Mouse (Mus musculus) kidney, embryonic 15.5 days (tissue): ENCODE data around the gene Plekhj1. TPM values are rescaled to one million over a fixed set of nuclear protein-coding genes. Genes with fewer than 3 reads are reported as not detected.

ENCODE experiments used
- ATAC-seq: fragments of 200-750 bp; cut with Nextera tagmentation; replicated peaks from 2 replicates; pipeline ENCODE4 v1.8.0; 2017; ENCODE audit warnings: moderate TSS enrichment; ENCODE audit not compliant: low FRiP score
- H3K27ac ChIP-seq: fragments of 300-500 bp; sonication (generic); 2 replicates; pipeline ENCODE4 v1.5.1; 2015; ENCODE audit warnings: mild to moderate bottlenecking, inconsistent platforms
- H3K27me3 ChIP-seq: fragments of 300-500 bp; sonication (generic); 2 replicates; pipeline ENCODE4 v1.6.1; 2015; ENCODE audit warnings: inconsistent platforms
- H3K36me3 ChIP-seq: fragments of 300-500 bp; sonication (generic); 2 replicates; pipeline ENCODE4 v1.6.1; 2015; ENCODE audit warnings: inconsistent platforms
- H3K4me1 ChIP-seq: fragments of 300-500 bp; sonication (generic); 2 replicates; pipeline ENCODE4 v1.6.1; 2015; ENCODE audit warnings: inconsistent platforms
- H3K4me2 ChIP-seq: fragments of 300-500 bp; sonication (generic); 2 replicates; pipeline ENCODE4 v1.6.1; 2015; ENCODE audit warnings: moderate library complexity, mild to moderate bottlenecking, inconsistent platforms
- H3K4me3 ChIP-seq: fragments of 300-500 bp; sonication (generic); replicated peaks from 2 replicates; pipeline ENCODE4 v1.5.1; 2015; ENCODE audit warnings: mild to moderate bottlenecking, inconsistent platforms
- H3K9ac ChIP-seq: fragments of 300-500 bp; sonication (generic); 2 replicates; pipeline ENCODE4 v1.6.1; 2015; ENCODE audit warnings: mild to moderate bottlenecking, inconsistent platforms
- H3K9me3 ChIP-seq: fragments of 300-500 bp; sonication (generic); replicated peaks from 2 replicates; pipeline ENCODE4 v1.6.1; 2016; ENCODE audit warnings: inconsistent platforms
- WGBS: fragments of 180-500 bp; shearing (Covaris S2); methylation state at CpG from one replicate; pipeline ENCODE4 v1.1.7; 2015; ENCODE audit warnings: mixed read lengths; 5-methylcytosine and 5-hydroxymethylcytosine counted together
- polyA plus RNA-seq: library from polyadenylated mRNA; unstranded; fragments of >200 nt; fragmentation: Nextera tagmentation; extraction: Ambion mirVana; gene quantifications from 2 replicates; pipeline ENCODE4 v1.2.1, GENCODE M21; 2015

Gene Plekhj1
- 126 and 130 TPM in 2 replicates for polyA plus RNA-seq

DNA sequence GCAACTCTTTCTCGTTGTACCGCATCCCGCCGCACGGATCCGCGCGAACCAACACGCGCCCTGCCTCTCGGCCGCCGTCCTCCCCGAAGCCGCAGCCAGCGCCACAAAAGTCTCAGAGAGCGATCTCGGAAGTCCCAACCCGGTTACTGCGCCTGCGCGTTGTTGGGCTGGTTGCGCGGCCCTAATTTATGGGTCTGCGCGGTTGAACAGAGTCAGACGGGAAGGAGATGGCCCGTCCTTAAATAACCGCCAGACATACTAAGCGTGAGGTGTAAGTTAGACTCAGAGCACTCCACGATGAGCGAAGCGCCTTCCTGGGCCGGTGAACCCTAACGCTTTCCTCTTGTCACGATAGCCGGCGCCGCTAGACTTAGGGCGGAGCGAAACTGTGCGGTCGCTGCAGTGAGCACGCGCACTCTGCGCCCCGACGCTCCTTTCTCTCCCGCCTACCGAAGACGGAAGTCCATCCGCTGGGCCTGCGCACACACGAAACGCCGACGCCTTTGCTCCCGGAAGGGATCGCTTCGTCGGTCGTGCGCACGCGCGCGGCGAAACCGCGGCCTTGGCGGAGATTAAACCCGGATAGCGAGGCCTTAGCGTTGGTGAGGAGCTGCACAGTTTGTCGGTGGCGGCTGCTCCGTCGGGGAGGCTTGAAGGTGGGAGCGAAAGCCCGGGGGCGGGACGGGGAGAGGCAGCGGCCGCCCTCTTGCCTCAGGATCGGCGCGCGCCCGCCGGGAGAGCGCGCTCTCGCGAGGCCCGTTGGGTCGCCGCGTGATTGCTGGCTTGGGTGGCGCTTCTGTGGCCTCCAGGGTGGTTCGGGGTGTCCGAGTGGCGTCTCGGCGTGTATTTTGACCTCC, at the start of gene Plekhj1, which contains the start of gene Sf3a2:
TSS of gene Plekhj1 (minus strand) at position 477 of the 857 bp plus-strand sequence.
TSS of gene Sf3a2 (plus strand) at position 49 of the 857 bp plus-strand sequence.
- no peaks in the 10 kb centered on the region for H3K27me3 ChIP-seq
- peak within 1 kb of the TSS; percentile 76 for H3K4me2 ChIP-seq
- H3K9me3 ChIP-seq, result no peaks in the 10 kb centered on the region
- peak within 1 kb of the TSS; percentile 74 for H3K4me3 ChIP-seq
- peak within 1 kb of the TSS; percentile 95 for H3K9ac ChIP-seq
- peak within 1 kb of the TSS; percentile 99 for H3K27ac ChIP-seq
- peaks cover 68% of the 10 kb centered on the region for H3K36me3 ChIP-seq
- WGBS, result under 1% methylated on average over 104 of the region's 104 CpGs
- peaks cover 31% of the 10 kb centered on the region for H3K4me1 ChIP-seq
- peak; percentile 92 for ATAC-seq

DNA sequence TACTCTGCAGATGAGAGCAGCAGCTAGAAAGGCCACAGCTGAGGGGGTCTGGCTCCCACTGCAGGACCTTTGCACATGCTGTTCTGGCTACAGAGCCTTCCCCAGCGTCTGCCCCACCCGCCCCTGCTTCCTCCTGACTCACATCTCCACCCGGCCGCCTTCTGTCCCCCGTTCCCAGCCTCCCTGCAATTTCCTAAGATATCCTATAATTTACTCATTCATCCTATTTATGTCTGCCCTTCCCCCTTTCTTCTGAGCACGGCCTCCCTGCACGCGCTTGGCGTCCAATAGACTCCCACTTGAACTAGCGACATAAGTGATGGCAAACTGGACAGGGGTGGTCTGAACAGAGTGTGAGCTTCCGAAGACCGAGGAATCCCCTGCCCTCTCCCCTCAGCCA, 47.3 kb upstream of the Plekhj1 start:
- H3K4me1 ChIP-seq, result peaks cover 21% of the 10 kb centered on the region
- H3K36me3 ChIP-seq, result no peaks in the 10 kb centered on the region
- H3K4me3 ChIP-seq, result no peak overlapping the region
- H3K27ac ChIP-seq, result no peak overlapping the region
- 71% methylated on average over 12 of the region's 12 CpGs for WGBS
- H3K9ac ChIP-seq, result no peak overlapping the region
- no peak for ATAC-seq
- no peak overlapping the region for H3K4me2 ChIP-seq
- H3K27me3 ChIP-seq, result peaks cover 52% of the 10 kb centered on the region
- no peaks in the 10 kb centered on the region for H3K9me3 ChIP-seq

DNA sequence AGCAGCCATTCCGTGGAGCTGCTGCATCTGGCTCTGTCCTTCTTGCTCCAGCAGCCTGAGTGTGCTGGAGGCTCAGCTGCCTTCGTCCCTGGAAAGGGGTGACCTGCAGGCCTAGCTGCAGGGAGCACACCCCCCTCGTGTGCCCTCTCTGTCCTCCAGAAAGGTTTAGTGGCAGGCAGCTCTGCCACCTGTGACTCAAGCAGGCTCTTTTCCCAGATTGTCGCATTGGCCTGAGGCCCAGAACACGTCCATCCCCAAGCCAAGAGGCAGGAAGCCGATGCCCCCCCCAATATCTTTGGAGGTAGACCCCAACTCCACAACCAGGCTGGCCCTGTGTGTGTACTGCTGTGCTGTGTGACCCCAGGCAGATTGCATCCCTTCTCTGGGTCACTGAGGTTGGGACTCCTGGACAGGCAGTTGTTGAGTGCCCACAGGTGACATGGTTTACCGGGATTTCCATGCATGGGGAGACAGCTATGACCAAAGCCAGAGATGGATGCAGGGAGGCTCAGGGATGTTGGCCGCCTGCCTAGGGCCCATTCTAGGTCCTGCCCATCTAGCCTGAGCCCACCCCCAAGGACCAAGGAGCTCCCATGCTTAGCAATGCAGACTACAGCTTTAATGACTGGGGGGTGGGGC, 46.7 kb upstream of the Plekhj1 start:
- Histone ChIP-seq H3K27ac (no peak overlapping the region), H3K9me3 (no peaks in the 10 kb centered on the region), H3K36me3 (no peaks in the 10 kb centered on the region), H3K4me1 (peaks cover 21% of the 10 kb centered on the region), H3K4me3 (no peak overlapping the region), H3K27me3 (peaks cover 52% of the 10 kb centered on the region), H3K9ac (no peak overlapping the region), H3K4me2 (no peak overlapping the region)
- no peak for ATAC-seq
- WGBS, result 66% methylated on average over 8 of the region's 8 CpGs

DNA sequence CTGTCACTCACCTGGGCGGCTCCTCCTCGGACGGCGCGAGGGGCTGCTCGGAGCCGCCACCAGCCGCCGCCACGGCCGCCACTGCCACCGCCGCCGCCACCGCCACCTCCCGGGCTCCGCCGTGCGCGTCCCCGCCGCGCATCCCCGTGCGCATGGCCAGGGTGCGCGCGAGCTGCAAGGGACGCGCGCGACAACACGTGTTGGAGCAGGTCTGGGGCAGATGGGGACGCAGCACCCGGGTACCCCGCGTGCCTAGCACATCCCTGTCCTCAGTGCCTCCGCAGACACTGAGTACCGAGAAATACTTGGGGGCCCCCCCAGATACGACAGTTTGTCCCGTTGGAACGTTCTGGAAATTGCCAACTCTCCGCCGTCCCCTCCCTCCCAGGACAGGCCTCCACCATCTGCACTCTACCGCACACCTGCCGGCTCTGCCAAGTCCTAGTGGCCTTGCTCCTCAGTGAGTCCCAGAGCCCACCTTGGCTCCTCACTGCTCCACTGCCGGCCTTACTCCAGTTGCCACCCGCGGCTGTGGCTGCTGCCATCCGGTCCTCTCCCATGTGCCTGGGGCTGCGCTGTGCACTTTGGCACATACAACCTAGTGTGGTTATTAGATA, 45.6 kb upstream of the Plekhj1 start, which contains the start of gene Lingo3:
TSS of gene Lingo3 (minus strand) at position 109 of the 617 bp plus-strand sequence.
- Histone ChIP-seq H3K4me2 (peak within 1 kb of the TSS; percentile 88), H3K9me3 (no peaks in the 10 kb centered on the region), H3K9ac (peak within 1 kb of the TSS; percentile 44), H3K36me3 (no peaks in the 10 kb centered on the region), H3K27me3 (peaks cover 57% of the 10 kb centered on the region), H3K4me3 (peak within 1 kb of the TSS; percentile 48), H3K4me1 (peaks cover 21% of the 10 kb centered on the region), H3K27ac (no peak within 1 kb of the TSS)
- WGBS, result 3% methylated on average over 50 of the region's 51 CpGs
- ATAC-seq, result no peak

DNA sequence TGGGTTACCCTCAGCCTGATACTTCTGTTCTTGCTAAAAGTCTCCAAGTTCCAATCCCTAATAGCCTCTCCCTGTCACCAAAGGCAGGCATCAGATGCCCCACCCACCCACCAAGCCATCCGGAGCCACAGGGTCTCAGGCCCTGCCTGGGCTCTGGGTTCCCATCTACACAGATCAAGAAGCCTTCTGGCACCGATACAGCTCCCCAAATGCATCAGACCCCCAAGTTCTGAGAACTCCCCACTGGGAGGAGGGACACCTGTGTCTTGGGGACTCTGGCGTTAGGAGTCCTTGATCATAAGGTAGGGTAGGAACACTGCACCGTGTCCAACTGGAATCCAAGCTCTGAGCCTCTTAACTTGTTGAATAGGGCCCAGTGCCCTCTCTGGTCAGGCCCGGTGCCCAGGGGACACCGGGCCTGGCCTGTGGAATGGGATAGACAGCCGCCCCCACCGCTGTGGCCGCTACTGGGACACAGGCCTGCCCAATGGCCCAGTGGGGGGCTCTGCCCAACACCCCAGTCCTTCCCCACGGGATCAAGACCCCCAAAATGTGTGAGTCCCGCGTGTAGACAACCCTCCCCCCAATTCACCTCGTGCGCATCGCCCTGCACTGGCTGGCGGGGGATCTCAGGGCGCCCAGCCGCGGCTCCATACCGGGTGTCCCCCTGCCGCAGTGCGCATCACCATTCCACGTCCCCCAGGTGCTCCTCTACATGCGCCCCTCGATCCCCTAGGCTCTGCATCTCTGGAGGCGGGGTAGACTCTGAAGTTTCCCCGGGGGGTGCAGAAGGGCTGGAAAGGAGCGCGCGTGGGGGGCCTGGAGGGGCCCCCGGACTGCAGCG, 44.9 kb upstream of the Plekhj1 start:
- peak overlapping the region; percentile 88 for H3K4me2 ChIP-seq
- H3K36me3 ChIP-seq, result no peaks in the 10 kb centered on the region
- peaks cover 61% of the 10 kb centered on the region for H3K27me3 ChIP-seq
- WGBS, result 9% methylated on average over 32 of the region's 32 CpGs
- peak overlapping the region; percentile 48 for H3K4me3 ChIP-seq
- ATAC-seq, result 0 out of 2 replicates have a peak, but pooled peaks have one; percentile 7
- H3K4me1 ChIP-seq, result peaks cover 17% of the 10 kb centered on the region
- H3K27ac ChIP-seq, result no peak overlapping the region
- peak overlapping the region; percentile 44 for H3K9ac ChIP-seq
- no peaks in the 10 kb centered on the region for H3K9me3 ChIP-seq

DNA sequence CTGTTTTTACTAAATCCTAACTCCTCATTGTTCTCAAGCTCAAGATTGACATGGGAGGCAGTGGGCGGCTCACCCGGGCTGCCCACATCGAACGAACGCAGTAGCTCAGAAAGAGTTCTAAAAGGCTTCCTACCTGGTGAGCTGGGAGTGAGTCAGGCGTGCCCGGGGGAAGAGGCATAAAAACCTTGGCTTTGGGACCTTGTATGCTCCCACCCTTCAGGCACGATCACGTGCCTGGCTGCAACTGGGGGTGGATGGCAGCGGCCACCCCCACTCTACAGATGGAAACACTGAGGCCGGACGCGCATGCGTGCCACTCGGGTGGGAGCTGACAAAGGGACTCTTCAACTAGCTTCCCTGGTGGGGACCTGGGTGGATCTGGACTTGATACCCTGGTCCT, 43.9 kb upstream of the Plekhj1 start:
- no peak overlapping the region for H3K27ac ChIP-seq
- H3K27me3 ChIP-seq, result peaks cover 70% of the 10 kb centered on the region
- H3K9me3 ChIP-seq, result no peaks in the 10 kb centered on the region
- WGBS, result 81% methylated on average over 15 of the region's 15 CpGs
- ATAC-seq, result no peak
- H3K4me3 ChIP-seq, result no peak overlapping the region
- H3K36me3 ChIP-seq, result no peaks in the 10 kb centered on the region
- no peak overlapping the region for H3K9ac ChIP-seq
- H3K4me2 ChIP-seq, result no peak overlapping the region
- H3K4me1 ChIP-seq, result peaks cover 20% of the 10 kb centered on the region

DNA sequence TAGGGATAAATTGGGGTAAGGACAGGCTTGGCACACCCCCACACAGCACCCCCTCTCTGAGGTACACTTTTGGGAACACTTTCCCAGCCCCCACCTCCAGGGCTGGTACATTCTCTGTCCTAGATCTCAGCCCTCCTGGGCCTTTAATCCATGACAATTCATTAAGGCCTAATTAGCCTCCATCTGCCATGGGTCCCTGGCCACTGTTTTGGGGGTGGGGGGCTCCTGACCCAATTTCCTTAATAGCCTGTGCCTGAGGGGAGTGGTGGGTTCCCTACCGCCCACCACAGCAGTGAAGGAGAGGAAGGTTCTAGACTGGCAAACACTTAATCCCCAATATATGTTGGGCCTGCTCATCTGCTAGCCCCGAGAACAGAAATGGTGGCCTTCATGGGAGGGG, 43.3 kb upstream of the Plekhj1 start:
- no peak for ATAC-seq
- Histone ChIP-seq H3K27ac (no peak overlapping the region), H3K9ac (no peak overlapping the region), H3K4me2 (no peak overlapping the region), H3K9me3 (no peaks in the 10 kb centered on the region), H3K4me3 (no peak overlapping the region), H3K36me3 (no peaks in the 10 kb centered on the region), H3K4me1 (peaks cover 24% of the 10 kb centered on the region), H3K27me3 (peaks cover 76% of the 10 kb centered on the region)
- 78% methylated on average over 2 of the region's 2 CpGs for WGBS

DNA sequence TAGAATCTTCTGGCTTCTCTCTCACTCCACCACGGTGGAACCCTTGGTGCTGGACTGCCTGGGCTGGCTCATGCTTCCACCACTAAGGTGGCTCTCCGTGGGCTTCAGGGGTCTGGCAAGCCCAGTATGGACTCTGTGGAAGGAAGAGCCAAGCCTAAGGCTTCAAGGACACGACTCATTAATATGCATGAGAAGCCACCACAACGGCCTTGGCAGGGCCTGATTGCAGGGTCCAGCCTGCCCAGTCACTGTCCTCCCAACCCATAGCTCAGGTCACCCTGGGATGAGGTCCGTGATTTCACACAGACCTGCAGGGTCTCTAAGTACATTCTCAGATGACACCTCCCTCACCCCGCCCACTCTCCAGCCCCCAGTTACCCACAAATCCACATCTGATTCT, 41.4 kb upstream of the Plekhj1 start:
- no peak for ATAC-seq
- Histone ChIP-seq H3K4me2 (no peak overlapping the region), H3K4me3 (no peak overlapping the region), H3K9me3 (no peaks in the 10 kb centered on the region), H3K36me3 (no peaks in the 10 kb centered on the region), H3K27me3 (peaks cover 83% of the 10 kb centered on the region), H3K9ac (no peak overlapping the region), H3K4me1 (peaks cover 32% of the 10 kb centered on the region), H3K27ac (no peak overlapping the region)
- 60% methylated on average over 6 of the region's 6 CpGs for WGBS

DNA sequence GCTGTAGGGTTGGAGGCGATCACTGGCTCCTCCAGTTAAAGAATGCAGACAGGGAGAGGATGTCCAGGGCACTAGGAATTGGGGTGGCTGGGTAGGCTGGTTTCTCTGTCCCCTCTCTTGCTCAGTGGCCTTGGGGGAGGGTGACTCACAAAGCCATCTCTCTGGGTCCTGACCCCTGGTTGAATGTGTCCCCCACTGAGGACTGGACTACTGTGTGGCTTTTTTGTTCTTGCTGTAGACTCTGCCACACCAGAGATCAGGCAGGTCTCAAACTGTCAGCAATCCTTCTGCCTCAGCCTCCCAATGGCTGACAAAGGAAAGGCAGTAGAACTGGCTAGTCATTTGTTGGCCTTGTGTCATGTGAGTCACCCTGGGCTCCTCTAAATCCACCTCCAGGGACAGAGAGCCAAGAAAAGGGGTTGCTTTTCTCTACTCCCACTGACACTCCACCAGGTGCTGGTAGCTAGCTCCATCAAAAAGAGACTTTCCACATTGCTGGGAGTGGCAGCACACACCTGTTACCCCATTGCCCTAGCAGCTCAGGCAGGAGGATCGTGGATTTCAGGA, 40.0 kb upstream of the Plekhj1 start:
- Histone ChIP-seq H3K36me3 (no peaks in the 10 kb centered on the region), H3K27me3 (peaks cover 83% of the 10 kb centered on the region), H3K4me3 (no peak overlapping the region), H3K27ac (no peak overlapping the region), H3K4me1 (peaks cover 23% of the 10 kb centered on the region), H3K9me3 (0 out of 2 replicates have a peak, but pooled peaks cover 4% of the 10 kb centered on the region), H3K9ac (no peak overlapping the region), H3K4me2 (no peak overlapping the region)
- WGBS, result 66% methylated on average over 2 of the region's 2 CpGs
- no peak for ATAC-seq

DNA sequence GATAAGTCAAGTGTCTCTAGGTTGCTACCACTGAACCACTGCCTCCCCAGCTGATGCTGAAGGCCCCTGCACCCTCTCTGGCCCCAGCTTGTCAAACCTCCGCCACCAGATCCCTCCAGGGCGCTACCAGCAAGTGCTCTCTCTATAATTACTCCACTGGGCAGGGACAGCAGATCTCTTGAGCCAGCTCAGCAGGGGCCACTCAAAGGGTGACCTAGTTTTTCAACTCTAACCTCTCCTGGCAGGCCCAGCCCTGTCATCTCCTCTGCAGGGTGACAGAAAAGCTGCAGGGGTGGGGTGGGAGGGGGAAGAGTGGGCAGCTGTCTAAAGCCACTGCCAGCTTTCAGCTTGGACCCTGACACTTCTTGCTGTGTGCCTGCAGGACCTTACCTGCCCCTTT, 39.4 kb upstream of the Plekhj1 start:
- WGBS, result 13% methylated on average over 2 of the region's 2 CpGs
- no peak overlapping the region for H3K27ac ChIP-seq
- peaks cover 82% of the 10 kb centered on the region for H3K27me3 ChIP-seq
- no peak for ATAC-seq
- no peak overlapping the region for H3K4me3 ChIP-seq
- no peak overlapping the region for H3K9ac ChIP-seq
- 0 out of 2 replicates have a peak, but pooled peaks cover 4% of the 10 kb centered on the region for H3K9me3 ChIP-seq
- H3K4me1 ChIP-seq, result peaks cover 18% of the 10 kb centered on the region; the same call in 1 of the 2 replicates
- H3K4me2 ChIP-seq, result no peak overlapping the region
- no peaks in the 10 kb centered on the region for H3K36me3 ChIP-seq

DNA sequence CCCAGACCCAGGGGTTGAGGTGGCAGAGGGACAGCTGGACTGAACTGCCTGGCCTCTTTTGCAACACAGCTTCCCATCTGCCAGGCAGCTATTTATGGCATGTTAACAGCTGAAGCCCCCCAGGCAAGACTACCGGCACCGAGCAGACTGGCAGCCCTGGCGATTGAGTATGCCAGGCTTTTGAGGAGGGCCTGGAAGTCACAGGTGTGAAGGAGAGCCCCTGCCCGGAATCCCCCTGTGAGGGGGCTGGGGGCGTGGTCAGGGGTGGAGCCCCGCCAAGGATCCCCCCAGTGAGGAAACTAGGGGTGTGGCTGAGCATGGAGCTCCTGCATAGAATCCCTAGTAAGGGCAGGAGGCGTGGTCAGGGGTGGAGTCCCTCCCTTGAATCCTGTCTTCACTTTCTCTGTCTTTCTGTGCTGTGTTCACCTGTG, 38.5 kb upstream of the Plekhj1 start:
- no peak overlapping the region for H3K4me3 ChIP-seq
- no peaks in the 10 kb centered on the region for H3K36me3 ChIP-seq
- no peak overlapping the region for H3K27ac ChIP-seq
- H3K4me1 ChIP-seq, result peaks cover 18% of the 10 kb centered on the region; the same call in 1 of the 2 replicates
- no peak overlapping the region for H3K4me2 ChIP-seq
- no peak for ATAC-seq
- no peak overlapping the region for H3K9ac ChIP-seq
- 0 out of 2 replicates have a peak, but pooled peaks cover 4% of the 10 kb centered on the region for H3K9me3 ChIP-seq
- 49% methylated on average over 7 of the region's 7 CpGs for WGBS
- H3K27me3 ChIP-seq, result peaks cover 73% of the 10 kb centered on the region
